8 mouse cellular contexts compared by ENCODE assay signal in the genomic region with DNA sequence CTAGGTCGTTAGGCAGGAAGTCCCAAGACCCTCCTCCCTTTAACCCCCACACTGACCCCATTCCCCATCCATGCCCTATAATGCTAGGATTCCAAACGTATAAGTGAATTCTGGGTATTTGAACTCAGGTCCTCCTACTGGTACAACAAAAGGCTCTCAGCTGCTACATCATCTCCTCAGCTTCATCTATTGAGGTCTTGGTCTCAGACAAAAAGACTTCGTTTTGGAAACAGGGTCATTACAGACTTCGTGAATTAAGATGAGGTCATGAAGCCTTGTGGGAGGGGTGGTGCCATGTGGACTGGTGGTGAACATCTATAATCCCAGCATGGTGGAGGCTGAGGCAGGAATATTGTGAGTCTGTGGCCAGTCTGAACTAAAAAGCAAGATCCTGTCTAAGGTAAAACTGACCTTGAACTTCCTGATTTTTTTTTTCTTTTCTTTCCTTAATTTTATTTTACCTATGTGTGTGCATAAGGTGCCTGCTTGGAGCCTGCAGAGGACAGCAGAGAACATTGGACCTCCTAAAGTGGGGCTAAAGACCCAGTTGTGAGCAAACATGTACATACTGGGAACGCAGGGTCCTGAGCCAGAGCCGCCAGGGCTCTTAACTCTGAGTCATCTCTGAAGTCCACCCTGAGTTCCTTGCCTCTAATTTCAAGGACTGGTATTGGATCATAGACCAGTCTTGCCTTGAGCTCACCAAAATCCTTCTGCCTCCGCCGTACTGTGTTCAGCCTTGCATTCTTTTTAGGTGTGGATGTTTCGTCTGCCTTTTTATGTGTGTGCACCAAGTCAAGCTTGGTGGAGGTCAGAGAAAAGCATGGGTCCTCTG. TPM values are rescaled to one million over a fixed set of nuclear protein-coding genes. Genes with fewer than 3 reads are reported as not detected.
DNase-seq lines count a peak whose midpoint lies in the region; ATAC-seq and TF ChIP-seq lines count a peak whose summit lies in the region.

No protein-coding gene starts in this region.

- DNase-seq in heart, adult 2 months, result no peak
- no peak for DNase-seq in heart, postnatal 14 days
- DNase-seq in CH12.LX (ENCODE audit: extremely low read depth), result no peak
- no peak for DNase-seq in frontal cortex, postnatal 25 days (ENCODE audit: low spot score in 2 of 2)
- DNase-seq in adrenal gland, postnatal 10 days, result no peak
- DNase-seq in spleen, adult 12 weeks (ENCODE audit: low spot score), result no peak

- no peak for TF ChIP-seq CTCF in heart, adult 2 months (IDR thresholded peaks at IDR 0.05)
- no peak for TF ChIP-seq CTCF in CH12.LX (conservative IDR thresholded peaks at IDR 0.05 in 1 of 2, IDR thresholded peaks at IDR 0.05 in 1 of 2; ENCODE audit: low read depth in 2 of 2, low read length in 2 of 2)

- H3K9ac ChIP-seq in heart, adult 2 months (ENCODE audit: low read depth, low read length), result peak overlapping the region; percentile 31; the same call in 1 of the 2 replicates
- peak overlapping the region; percentile 76 for H3K9ac ChIP-seq in CH12.LX (ENCODE audit: insufficient read depth, low read depth)
- H3K9ac ChIP-seq in forebrain, embryonic 13.5 days, result peak overlapping the region; percentile 89; the same call in 1 of the 2 replicates
- peak overlapping the region; percentile 77 for H3K9ac ChIP-seq in liver, embryonic 15.5 days

- peak overlapping the region; percentile 74 for H3K27ac ChIP-seq in heart, adult 2 months
- H3K27ac ChIP-seq in CH12.LX (ENCODE audit: insufficient read depth, low read depth), result peak overlapping the region; percentile 40; the same call in 1 of the 2 replicates
- peak overlapping the region; percentile 61 for H3K27ac ChIP-seq in forebrain, embryonic 13.5 days
- peak overlapping the region; percentile 82 for H3K27ac ChIP-seq in liver, embryonic 15.5 days (replicated peaks)

- no peak for ATAC-seq in forebrain, embryonic 13.5 days
- ATAC-seq in liver, embryonic 15.5 days (ENCODE audit: insufficient read depth), result no peak

- in situ Hi-C loops in CH12.LX (cut with MboI; ENCODE audit: low pct_ligation_motif_present, low pct_unique_long_range_greater_than_20kb, low sequenced_read_pairs), result no loop called here

- intact Hi-C loops in heart, adult 2 months (cut with DNase I), result loop anchor here (10.0 kb wide), 2 partner anchors 249 to 369 kb away; partner anchors contain the start of genes Cdca5, Gm28374, Pola2 and Tmem262
- intact Hi-C loops in heart, postnatal 14 days (cut with DNase I), result loop anchor here (5.0 to 10.0 kb wide), 3 partner anchors 207 to 372 kb away; partner anchors contain the start of genes Pola2, Snx15, Tm7sf2 and Znhit2

- H3K4me3 ChIP-seq in heart, adult 2 months, result no peak overlapping the region; the same call in 1 of the 2 replicates
- peak overlapping the region; percentile 78 to 87 (median 79) for H3K4me3 ChIP-seq in CH12.LX (replicated peaks in 1 of 3; ENCODE audit: low read depth in 2 of 3, low read length in 2 of 3, poor library complexity in 1 of 3)
- peak overlapping the region; percentile 78 for H3K4me3 ChIP-seq in forebrain, embryonic 13.5 days
- peak overlapping the region; percentile 73 for H3K4me3 ChIP-seq in liver, embryonic 15.5 days (replicated peaks)

- no peaks in the 10 kb centered on the region for H3K36me3 ChIP-seq in heart, adult 2 months (ENCODE audit: control insufficient read depth, insufficient read depth, low read length)
- peaks cover 22 to 26% of the 10 kb centered on the region in 2 experiments for H3K36me3 ChIP-seq in CH12.LX (replicated peaks in 1 of 2; ENCODE audit: control insufficient read depth in 1 of 2, insufficient read depth in 1 of 2, low read length in 1 of 2)
- peaks cover 25% of the 10 kb centered on the region for H3K36me3 ChIP-seq in forebrain, embryonic 13.5 days (ENCODE audit: poor library complexity, severe bottlenecking)
- H3K36me3 ChIP-seq in liver, embryonic 15.5 days (replicated peaks), result peaks cover 24% of the 10 kb centered on the region

- H3K4me1 ChIP-seq in heart, adult 2 months (ENCODE audit: control insufficient read depth, insufficient read depth, low read length), result peaks cover 7% of the 10 kb centered on the region
- peaks cover 30 to 61% of the 10 kb centered on the region in 2 experiments for H3K4me1 ChIP-seq in CH12.LX (ENCODE audit: control insufficient read depth in 1 of 2, insufficient read depth in 2 of 2)
- H3K4me1 ChIP-seq in forebrain, embryonic 13.5 days, result peaks cover 35% of the 10 kb centered on the region
- peaks cover 62% of the 10 kb centered on the region for H3K4me1 ChIP-seq in liver, embryonic 15.5 days (replicated peaks)

- dilution Hi-C loops in CH12.LX (cut with MboI; ENCODE audit: extremely low pct_ligation_motif_present, extremely low pct_unique_long_range_greater_than_20kb, low sequenced_read_pairs), result no loop called here

- H3K4me2 ChIP-seq in CH12.LX (ENCODE audit: insufficient read depth, low read depth, poor library complexity, severe bottlenecking), result peak overlapping the region; percentile 67
- peak overlapping the region; percentile 95 for H3K4me2 ChIP-seq in forebrain, embryonic 13.5 days
- peak overlapping the region; percentile 99 for H3K4me2 ChIP-seq in liver, embryonic 15.5 days

- WGBS in heart, adult 2 months, result 62% methylated on average over 9 of the region's 9 CpGs
- WGBS in forebrain, embryonic 13.5 days, result 58% methylated on average over 9 of the region's 9 CpGs
- WGBS in liver, embryonic 15.5 days (ENCODE audit: insufficient replicate concordance), result 63% methylated on average over 9 of the region's 9 CpGs

- no peak for TF ChIP-seq EP300 in heart, adult 2 months (IDR thresholded peaks at IDR 0.05; ENCODE audit: insufficient read depth, low read depth, low read length)
- TF ChIP-seq EP300 in CH12.LX (IDR thresholded peaks at IDR 0.05; ENCODE audit: low read length), result no peak

- H3K27me3 ChIP-seq in heart, adult 2 months (ENCODE audit: control insufficient read depth, insufficient read depth, low read length), result no peaks in the 10 kb centered on the region
- H3K27me3 ChIP-seq in CH12.LX (replicated peaks), result no peaks in the 10 kb centered on the region
- H3K27me3 ChIP-seq in forebrain, embryonic 13.5 days, result no peaks in the 10 kb centered on the region
- H3K27me3 ChIP-seq in liver, embryonic 15.5 days, result no peaks in the 10 kb centered on the region

- H3K9me3 ChIP-seq in CH12.LX (replicated peaks; ENCODE audit: low read length), result no peaks in the 10 kb centered on the region
- no peaks in the 10 kb centered on the region for H3K9me3 ChIP-seq in forebrain, embryonic 13.5 days (replicated peaks)
- H3K9me3 ChIP-seq in liver, embryonic 15.5 days (replicated peaks), result no peaks in the 10 kb centered on the region

- H3K79me2 ChIP-seq in heart, adult 2 months (replicated peaks; ENCODE audit: control insufficient read depth, insufficient read depth, low read length), result no peaks in the 10 kb centered on the region; the same call in 1 of the 2 replicates
- peaks cover 20% of the 10 kb centered on the region for H3K79me2 ChIP-seq in CH12.LX (replicated peaks; ENCODE audit: control insufficient read depth, extremely low read depth, insufficient read depth, poor library complexity, severe bottlenecking)

- TF ChIP-seq POLR2A in heart, adult 2 months (IDR thresholded peaks at IDR 0.05; ENCODE audit: insufficient read depth, low read depth, low read length), result no peak
- TF ChIP-seq POLR2A in CH12.LX (IDR thresholded peaks at IDR 0.05; ENCODE audit: low read depth, low read length), result no peak

- TF ChIP-seq RAD21 in CH12.LX (IDR thresholded peaks at IDR 0.05; ENCODE audit: low read depth, low read length), result no peak

RNA-seq across cellular contexts. Expression of gene Men1, which starts 0.8 kb away (rescaled TPM):
- 10 to 100 TPM; 13.9 to 14.0 TPM for total RNA-seq in heart, adult 2 months (2021)
- polyA plus RNA-seq in heart, adult 2 months (2012; rRNA removed), result 19.4 and 19.6 TPM in 2 replicates
- total RNA-seq in heart, postnatal 14 days (2021), result 10 to 100 TPM; 18.2 to 18.5 TPM
- total RNA-seq in CH12.LX (2012; rRNA removed) (42.9 and 43.0 TPM in 2 replicates), CH12.LX (2014; rRNA removed) (23.5 and 24.9 TPM in 2 replicates)
- 50.7 and 67.8 TPM in 2 replicates for polyA plus RNA-seq in CH12.LX (2012; ENCODE audit: insufficient read length, low read depth)
- 83.8 and 92.4 TPM in 2 replicates for polyA plus RNA-seq in forebrain, embryonic 13.5 days (2015; fragmentation: Nextera tagmentation; extraction: Ambion mirVana)
- 25.1 and 25.4 TPM in 2 replicates for polyA plus RNA-seq in liver, embryonic 15.5 days (2015; fragmentation: Nextera tagmentation; extraction: Ambion mirVana)
- total RNA-seq in adrenal gland, postnatal 10 days (2021), result 10 to 100 TPM; 37.1 to 38.7 TPM

RNA-seq across cellular contexts. Expression of gene Map4k2, which starts 7.0 kb away (rescaled TPM):
- 10 to 100 TPM; 36.1 to 38.4 TPM for total RNA-seq in heart, adult 2 months (2021)
- 88.9 and 107 TPM in 2 replicates for polyA plus RNA-seq in heart, adult 2 months (2012; rRNA removed)
- total RNA-seq in heart, postnatal 14 days (2021), result 10 to 100 TPM; 56.3 TPM
- total RNA-seq in CH12.LX (2012; rRNA removed) (77.6 and 95.2 TPM in 2 replicates), CH12.LX (2014; rRNA removed) (55.5 and 56.7 TPM in 2 replicates)
- polyA plus RNA-seq in CH12.LX (2012; ENCODE audit: insufficient read length, low read depth), result 119 and 127 TPM in 2 replicates
- 11.3 and 15.4 TPM in 2 replicates for polyA plus RNA-seq in forebrain, embryonic 13.5 days (2015; fragmentation: Nextera tagmentation; extraction: Ambion mirVana)
- 7.7 and 9.1 TPM in 2 replicates for polyA plus RNA-seq in liver, embryonic 15.5 days (2015; fragmentation: Nextera tagmentation; extraction: Ambion mirVana)
- total RNA-seq in adrenal gland, postnatal 10 days (2021), result 10 to 100 TPM; 35.9 to 54.6 TPM

RNA-seq across cellular contexts. Expression of gene Cdc42bpg, which starts 27.7 kb away (rescaled TPM):
- 10 to 100 TPM; 11.7 to 13.9 TPM for total RNA-seq in heart, adult 2 months (2021)
- polyA plus RNA-seq in heart, adult 2 months (2012; rRNA removed), result 7.0 and 7.7 TPM in 2 replicates
- total RNA-seq in heart, postnatal 14 days (2021), result 1 to 10 TPM; 8.9 to 9.8 TPM
- total RNA-seq in CH12.LX (2012; rRNA removed) (4.1 and 4.2 TPM in 2 replicates), CH12.LX (2014; rRNA removed) (0.65 and 0.79 TPM in 2 replicates)
- 2.3 and 2.6 TPM in 2 replicates for polyA plus RNA-seq in CH12.LX (2012; ENCODE audit: insufficient read length, low read depth)
- 0.22 and 0.39 TPM in 2 replicates for polyA plus RNA-seq in forebrain, embryonic 13.5 days (2015; fragmentation: Nextera tagmentation; extraction: Ambion mirVana)
- 0.21 and 0.38 TPM in 2 replicates for polyA plus RNA-seq in liver, embryonic 15.5 days (2015; fragmentation: Nextera tagmentation; extraction: Ambion mirVana)
- total RNA-seq in adrenal gland, postnatal 10 days (2021), result 10 to 100 TPM; 10.3 to 11.6 TPM

RNA-seq across cellular contexts. Expression of gene Sf1, which starts 29.5 kb away (rescaled TPM):
- total RNA-seq in heart, adult 2 months (2021), result 100 to 1,000 TPM in 1 of 2 experiments, 10 to 100 TPM in 1; 93.0 to 103 TPM
- polyA plus RNA-seq in heart, adult 2 months (2012; rRNA removed), result 51.7 and 58.5 TPM in 2 replicates
- 100 to 1,000 TPM; 102 to 105 TPM for total RNA-seq in heart, postnatal 14 days (2021)
- 70.4 and 83.2 TPM in 2 replicates for total RNA-seq in CH12.LX (2012; rRNA removed)
- 54.5 and 64.7 TPM in 2 replicates for total RNA-seq in CH12.LX (2014; rRNA removed)
- polyA plus RNA-seq in CH12.LX (2012; ENCODE audit: insufficient read length, low read depth), result 229 and 251 TPM in 2 replicates
- 134 and 139 TPM in 2 replicates for polyA plus RNA-seq in forebrain, embryonic 13.5 days (2015; fragmentation: Nextera tagmentation; extraction: Ambion mirVana)
- polyA plus RNA-seq in liver, embryonic 15.5 days (2015; fragmentation: Nextera tagmentation; extraction: Ambion mirVana), result 64.3 and 68.8 TPM in 2 replicates
- total RNA-seq in adrenal gland, postnatal 10 days (2021), result 100 to 1,000 TPM; 166 to 186 TPM

RNA-seq across cellular contexts. Expression of gene Pygm, which starts 50.2 kb away (rescaled TPM):
- 1,000 to 10,000 TPM; 1,101 to 1,298 TPM for total RNA-seq in heart, adult 2 months (2021)
- polyA plus RNA-seq in heart, adult 2 months (2012; rRNA removed), result 1,120 and 1,632 TPM in 2 replicates
- total RNA-seq in heart, postnatal 14 days (2021), result 100 to 1,000 TPM; 824 to 866 TPM
- total RNA-seq in CH12.LX (2012; rRNA removed), result 0.47 and 0.63 TPM in 2 replicates
- 0.32 and 0.92 TPM in 2 replicates for total RNA-seq in CH12.LX (2014; rRNA removed)
- polyA plus RNA-seq in CH12.LX (2012; ENCODE audit: insufficient read length, low read depth), result 1.2 and 2.0 TPM in 2 replicates
- 2.0 and 2.1 TPM in 2 replicates for polyA plus RNA-seq in forebrain, embryonic 13.5 days (2015; fragmentation: Nextera tagmentation; extraction: Ambion mirVana)
- polyA plus RNA-seq in liver, embryonic 15.5 days (2015; fragmentation: Nextera tagmentation; extraction: Ambion mirVana), result 6.4 and 9.2 TPM in 2 replicates
- 100 to 1,000 TPM in 1 of 2 experiments, 10 to 100 TPM in 1; 92.0 to 223 TPM for total RNA-seq in adrenal gland, postnatal 10 days (2021)

Comparison
In these comparisons a context has a peak if more than half of its experiments do, and no peak if none do; other contexts are left out.
1. H3K9ac ChIP-seq: peak in every context shown above with its lines; median percentile 89 in forebrain, embryonic 13.5 days; 77 in liver, embryonic 15.5 days; 76 in CH12.LX; 31 in heart, adult 2 months.